Mouse (Mus musculus) embryonic facial prominence, embryonic 14.5 days (tissue): ENCODE data around the gene Pld5. TPM values are rescaled to one million over a fixed set of nuclear protein-coding genes. Genes with fewer than 3 reads are reported as not detected.
"Not testable (repeated sequence)": the region's sequence is repeated elsewhere in the genome, so short reads cannot be mapped to it uniquely, and the experiment has no call there.

Experiments used
- ATAC-seq: fragments of 200-750 bp; cut with Nextera tagmentation; 2 replicates; pipeline ENCODE4 v1.8.0; 2017; ENCODE audit warnings: low read depth, moderate number of reproducible peaks, moderate TSS enrichment
- DNase-seq: peaks from one replicate; pipeline ENCODE4 v3.0.0-alpha.2; 2015; ENCODE audit warnings: low spot score
- H3K27ac ChIP-seq: fragments of 300-500 bp; sonication (generic); replicated peaks from 2 replicates; pipeline ENCODE4 v1.5.1; 2014; ENCODE audit warnings: low read depth, mild to moderate bottlenecking, low read length, moderate library complexity
- H3K27me3 ChIP-seq: fragments of 300-500 bp; sonication (generic); replicated peaks from 2 replicates; pipeline ENCODE4 v1.6.1; 2014; ENCODE audit warnings: low read length; ENCODE audit not compliant: control insufficient read depth, insufficient read depth
- H3K36me3 ChIP-seq: fragments of 300-500 bp; sonication (generic); 2 replicates; pipeline ENCODE4 v1.6.1; 2014; ENCODE audit warnings: low read length, mixed read lengths; ENCODE audit not compliant: control insufficient read depth, insufficient read depth
- H3K4me1 ChIP-seq: fragments of 300-500 bp; sonication (generic); 2 replicates; pipeline ENCODE4 v1.6.1; 2014; ENCODE audit warnings: antibody characterized with exemption, low read length; ENCODE audit not compliant: control insufficient read depth, insufficient read depth
- H3K4me2 ChIP-seq: fragments of 300-500 bp; sonication (generic); 2 replicates; pipeline ENCODE4 v1.6.1; 2014; ENCODE audit warnings: low read depth, mild to moderate bottlenecking, low read length, moderate library complexity, mixed read lengths
- H3K4me3 ChIP-seq: fragments of 300-500 bp; sonication (generic); 2 replicates; pipeline ENCODE4 v1.5.1; 2014; ENCODE audit warnings: low read depth, mild to moderate bottlenecking, low read length
- H3K9ac ChIP-seq: fragments of 300-500 bp; sonication (generic); 2 replicates; pipeline ENCODE4 v1.6.1; 2014; ENCODE audit warnings: low read depth, mild to moderate bottlenecking, low read length, moderate library complexity, mixed read lengths
- H3K9me3 ChIP-seq: fragments of 300-500 bp; sonication (generic); 2 replicates; pipeline ENCODE4 v1.6.1; 2016; ENCODE audit warnings: low read length; ENCODE audit not compliant: control insufficient read depth
- WGBS: fragments of 180-500 bp; shearing (Covaris S2); extraction: QIAGEN DNeasy Blood & Tissue Kit; methylation state at CpG from one replicate; pipeline ENCODE4 v1.1.7; 2014; 5-methylcytosine and 5-hydroxymethylcytosine counted together
- polyA plus RNA-seq: library from polyadenylated mRNA; unstranded; fragments of >200 nt; fragmentation: Nextera tagmentation; extraction: Ambion mirVana; gene quantifications from 2 replicates; pipeline ENCODE4 v1.2.1, GENCODE M21; 2014

Gene Pld5
- polyA plus RNA-seq, 1 experiment from 2014 or later: 1.8 TPM

DNA sequence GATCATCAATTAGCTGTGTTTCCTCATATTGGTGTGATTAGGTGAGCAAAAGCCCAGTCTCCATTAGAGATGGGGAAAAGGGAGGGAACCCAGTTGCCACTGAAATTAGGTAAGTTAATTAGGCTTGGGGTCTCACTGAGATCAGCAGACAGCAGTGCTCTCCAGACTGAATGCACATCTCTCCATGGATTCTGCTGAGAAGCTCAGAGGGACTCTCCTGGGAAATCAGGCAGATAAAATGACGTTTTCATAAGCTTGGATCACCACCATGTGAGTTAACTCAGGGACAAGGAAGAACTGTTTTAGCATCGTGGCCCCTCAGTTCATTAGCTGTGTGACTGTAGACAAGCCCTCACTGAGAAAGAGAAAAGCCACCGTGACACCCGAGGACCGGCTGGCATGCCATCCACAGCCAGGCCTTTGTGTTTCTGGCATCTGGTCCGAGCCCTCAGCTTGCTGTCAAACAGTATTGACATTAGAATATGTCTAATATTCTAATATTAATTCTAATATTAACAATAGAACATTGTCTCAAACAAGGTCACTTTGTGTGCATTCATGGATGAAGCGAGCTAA lies 277.9 kb downstream of the Pld5 start:
- Histone ChIP-seq H3K4me3 (no peak overlapping the region), H3K27me3 (no peaks in the 10 kb centered on the region), H3K36me3 (no peaks in the 10 kb centered on the region), H3K9me3 (no peaks in the 10 kb centered on the region), H3K27ac (no peak overlapping the region), H3K4me2 (no peak overlapping the region), H3K9ac (no peak overlapping the region), H3K4me1 (no peaks in the 10 kb centered on the region)
- ATAC-seq (peak; percentile 60; the same call in 1 of the 2 replicates), DNase-seq (peak; percentile 43)
- 52% methylated on average over 7 of the region's 7 CpGs for WGBS

DNA sequence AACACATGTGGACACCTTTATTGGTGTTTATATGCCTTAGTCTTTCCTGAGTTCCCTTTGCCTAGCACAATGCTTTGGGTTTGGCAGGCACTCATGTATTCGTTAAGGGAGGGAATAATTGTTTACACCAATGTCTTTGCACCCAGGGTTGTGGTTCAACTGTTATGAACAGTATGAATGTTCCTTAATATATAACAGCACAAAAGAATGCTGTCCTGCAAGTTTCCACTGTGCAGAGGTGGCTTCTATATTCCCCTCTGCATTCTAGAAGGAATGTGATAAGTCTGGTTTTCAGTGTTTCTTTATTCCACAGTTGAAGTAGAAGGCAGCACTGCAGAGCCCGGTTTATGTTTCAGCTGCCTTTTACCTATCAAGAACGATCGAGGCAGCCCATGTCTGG lies 286.2 kb downstream of the Pld5 start:
- H3K9me3 ChIP-seq: no peaks in the 10 kb centered on the region
- DNase-seq: peak; percentile 77
- no peaks in the 10 kb centered on the region for H3K4me1 ChIP-seq
- 65% methylated on average over 4 of the region's 4 CpGs for WGBS
- H3K9ac ChIP-seq: no peak overlapping the region
- H3K27ac ChIP-seq: no peak overlapping the region; the same call in 1 of the 2 replicates
- peak; percentile 94 for ATAC-seq
- H3K4me3 ChIP-seq: no peak overlapping the region
- no peak overlapping the region for H3K4me2 ChIP-seq
- no peaks in the 10 kb centered on the region for H3K36me3 ChIP-seq
- no peaks in the 10 kb centered on the region for H3K27me3 ChIP-seq

DNA sequence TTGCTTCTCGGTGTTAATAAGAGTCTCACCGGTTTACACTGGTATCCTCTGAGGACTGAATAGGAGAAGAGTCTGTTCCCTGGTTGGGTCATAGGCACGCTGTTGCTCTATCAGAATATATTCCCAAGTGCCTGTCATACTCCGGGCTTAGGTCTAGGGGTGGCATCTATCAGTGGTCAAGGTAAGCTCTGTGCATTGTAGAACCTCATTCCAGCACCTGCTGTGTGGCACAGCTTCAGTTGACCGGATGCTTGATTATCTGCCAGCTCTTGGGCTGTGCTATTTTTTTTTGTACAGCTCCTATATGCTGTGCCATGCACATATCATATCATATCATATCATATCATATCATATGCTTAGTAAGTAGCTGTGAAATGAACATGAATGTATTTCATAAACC lies 286.7 kb downstream of the Pld5 start:
- H3K4me3 ChIP-seq: no peak overlapping the region
- no peaks in the 10 kb centered on the region for H3K36me3 ChIP-seq
- H3K27ac ChIP-seq: no peak overlapping the region; the same call in 1 of the 2 replicates
- H3K4me2 ChIP-seq: no peak overlapping the region
- no peaks in the 10 kb centered on the region for H3K9me3 ChIP-seq
- ATAC-seq (no peak), DNase-seq (no peak)
- H3K9ac ChIP-seq: no peak overlapping the region
- no peaks in the 10 kb centered on the region for H3K27me3 ChIP-seq
- WGBS: 87% methylated on average over 5 of the region's 5 CpGs
- no peaks in the 10 kb centered on the region for H3K4me1 ChIP-seq

DNA sequence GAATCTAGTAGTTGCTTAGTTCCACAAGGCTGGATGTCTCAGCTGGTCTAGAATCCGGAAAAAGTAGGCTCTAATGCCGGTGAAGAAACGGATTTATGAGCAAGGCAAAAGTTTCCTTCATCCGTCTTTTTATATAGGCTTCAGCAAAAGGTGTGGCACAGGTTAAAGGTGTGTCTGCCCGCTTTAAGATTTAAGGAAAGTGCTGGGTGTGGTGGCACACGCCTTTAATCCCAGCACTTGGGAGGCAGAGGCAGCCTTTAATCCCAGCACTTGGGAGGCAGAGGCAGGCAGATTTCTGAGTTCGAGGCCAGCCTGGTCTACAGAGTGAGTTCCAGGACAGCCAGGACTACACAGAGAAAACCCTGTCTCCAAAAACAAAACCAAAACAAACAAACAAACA lies 296.1 kb downstream of the Pld5 start, which contains the start of gene Rbm8a2:
Gene Rbm8a2, minus strand, starts transcription at position 101 of the 400 bp plus-strand sequence.
- H3K4me2 ChIP-seq, ATAC-seq, H3K4me3 ChIP-seq, DNase-seq, H3K36me3 ChIP-seq, H3K4me1 ChIP-seq, H3K9me3 ChIP-seq, H3K27ac ChIP-seq, H3K9ac ChIP-seq, H3K27me3 ChIP-seq: not testable (repeated sequence)
- 91% methylated on average over 7 of the region's 7 CpGs for WGBS

DNA sequence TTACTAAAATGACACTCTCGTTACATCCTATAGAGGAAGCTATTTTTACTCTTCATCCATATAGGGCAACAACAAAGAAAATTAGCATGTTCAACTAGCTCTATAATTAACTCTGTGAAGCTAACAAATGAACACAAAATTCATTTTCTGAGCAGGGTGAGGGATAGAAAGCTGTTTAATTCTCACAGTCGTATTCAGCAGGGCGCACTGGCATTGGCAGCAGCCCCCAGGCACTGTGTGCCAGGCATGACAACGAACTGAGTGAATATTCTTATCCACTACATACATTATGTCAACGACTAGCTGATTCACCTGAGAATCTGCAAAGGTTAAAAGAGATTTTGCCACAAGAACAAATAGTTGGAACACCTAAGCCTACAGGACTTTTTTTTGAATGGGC lies 304.4 kb downstream of the Pld5 start:
- DNase-seq (no peak), ATAC-seq (no peak)
- no peaks in the 10 kb centered on the region for H3K36me3 ChIP-seq
- H3K27ac ChIP-seq: no peak overlapping the region
- no peak overlapping the region for H3K9ac ChIP-seq
- 0 out of 2 replicates have a peak, but pooled peaks cover 3% of the 10 kb centered on the region for H3K9me3 ChIP-seq
- WGBS: 79% methylated on average over 5 of the region's 5 CpGs
- no peak overlapping the region for H3K4me3 ChIP-seq
- no peak overlapping the region for H3K4me2 ChIP-seq
- H3K4me1 ChIP-seq: no peaks in the 10 kb centered on the region
- H3K27me3 ChIP-seq: no peaks in the 10 kb centered on the region

DNA sequence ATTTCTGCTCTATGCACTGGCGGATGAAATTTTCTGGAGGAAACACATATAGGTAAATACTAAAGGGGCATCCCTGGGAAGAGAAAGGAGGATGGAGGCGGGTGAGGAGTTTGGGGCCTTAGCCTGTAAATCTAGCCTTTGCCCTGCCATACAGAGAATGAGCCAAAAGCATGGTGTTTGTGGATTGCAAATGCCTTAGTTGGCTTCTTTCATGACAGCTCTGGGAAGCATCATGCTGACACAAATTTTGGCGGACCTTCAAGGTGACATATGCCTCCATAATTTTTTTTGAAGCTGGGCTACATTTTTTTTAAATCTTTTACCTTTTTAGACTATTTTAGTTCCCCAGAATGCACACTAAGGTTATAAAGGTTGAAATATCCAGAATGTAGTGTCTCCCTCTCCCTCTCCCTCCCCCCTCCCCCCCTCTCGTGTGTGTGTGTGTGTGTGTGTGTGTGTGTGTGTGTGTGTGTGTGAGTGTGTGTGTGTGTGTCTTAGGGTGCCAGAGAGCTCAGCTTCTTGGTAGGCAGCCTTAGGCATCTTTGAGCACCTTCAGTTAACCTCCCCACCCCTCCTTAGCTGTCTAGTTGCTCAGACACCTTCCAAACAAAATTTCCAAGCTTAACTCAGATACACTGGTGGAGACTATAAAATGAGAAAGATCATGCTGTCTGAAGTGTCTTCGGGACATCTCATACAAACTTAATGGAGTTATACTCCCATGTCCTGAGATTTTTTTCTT lies 307.9 kb downstream of the Pld5 start:
- H3K4me3 ChIP-seq: no peak overlapping the region
- ATAC-seq: no peak
- no peaks in the 10 kb centered on the region for H3K36me3 ChIP-seq
- H3K27ac ChIP-seq: no peak overlapping the region
- no peak for DNase-seq
- 0 out of 2 replicates have a peak, but pooled peaks cover 3% of the 10 kb centered on the region for H3K9me3 ChIP-seq
- no peaks in the 10 kb centered on the region for H3K4me1 ChIP-seq
- H3K9ac ChIP-seq: no peak overlapping the region
- no peak overlapping the region for H3K4me2 ChIP-seq
- H3K27me3 ChIP-seq: no peaks in the 10 kb centered on the region
- 87% methylated on average over 5 of the region's 5 CpGs for WGBS

DNA sequence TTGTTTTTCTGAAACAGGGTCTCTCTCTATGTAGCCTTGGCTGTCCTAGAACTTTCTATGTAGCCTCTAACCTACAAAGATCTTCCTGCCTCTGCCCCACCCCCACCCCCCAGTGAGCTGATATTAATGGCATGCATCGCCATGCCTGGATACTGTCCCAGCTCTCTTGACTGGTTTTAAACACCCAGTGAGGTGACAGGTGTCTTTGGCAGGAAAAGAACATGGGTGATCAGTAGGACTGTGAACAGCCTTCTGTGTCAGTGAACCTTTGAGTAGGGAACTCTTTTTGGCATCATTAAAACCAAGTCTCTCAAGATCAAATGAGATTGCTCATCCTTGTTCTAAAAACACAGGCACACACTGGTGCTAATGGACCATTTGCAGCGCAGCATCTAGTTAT lies 313.3 kb downstream of the Pld5 start:
- Histone ChIP-seq H3K36me3 (no peaks in the 10 kb centered on the region), H3K27ac (no peak overlapping the region), H3K4me3 (no peak overlapping the region), H3K9ac (no peak overlapping the region), H3K4me1 (no peaks in the 10 kb centered on the region), H3K27me3 (no peaks in the 10 kb centered on the region), H3K9me3 (no peaks in the 10 kb centered on the region), H3K4me2 (no peak overlapping the region)
- 84% methylated on average over 2 of the region's 2 CpGs for WGBS
- DNase-seq (no peak), ATAC-seq (no peak)

DNA sequence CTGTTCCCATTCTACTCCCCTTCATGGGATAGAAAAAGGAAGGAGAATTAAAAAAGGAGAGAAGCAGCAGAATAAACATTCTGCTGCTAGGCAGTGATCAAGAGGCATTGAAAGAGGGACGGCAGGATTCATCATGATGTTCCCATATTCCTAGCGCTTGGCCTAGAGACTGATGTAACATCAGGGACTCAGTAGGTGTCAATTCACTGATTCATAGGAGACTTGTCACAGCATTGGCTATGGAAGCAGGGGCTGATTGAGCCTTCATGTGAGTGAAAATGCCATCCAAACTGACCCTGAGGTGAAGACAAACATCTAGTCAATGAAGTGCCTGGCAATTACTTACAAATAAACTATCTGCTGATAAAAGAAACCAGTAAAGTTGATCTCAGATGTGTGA lies 324.3 kb downstream of the Pld5 start:
- no peak for ATAC-seq
- Histone ChIP-seq H3K27ac (no peak overlapping the region), H3K9me3 (no peaks in the 10 kb centered on the region), H3K27me3 (no peaks in the 10 kb centered on the region), H3K4me3 (no peak overlapping the region), H3K36me3 (no peaks in the 10 kb centered on the region), H3K4me1 (peaks cover 3% of the 10 kb centered on the region; the same call in 1 of the 2 replicates), H3K9ac (no peak overlapping the region), H3K4me2 (no peak overlapping the region)
- no peak for DNase-seq
- WGBS: 64% methylated on average over 2 of the region's 2 CpGs

DNA sequence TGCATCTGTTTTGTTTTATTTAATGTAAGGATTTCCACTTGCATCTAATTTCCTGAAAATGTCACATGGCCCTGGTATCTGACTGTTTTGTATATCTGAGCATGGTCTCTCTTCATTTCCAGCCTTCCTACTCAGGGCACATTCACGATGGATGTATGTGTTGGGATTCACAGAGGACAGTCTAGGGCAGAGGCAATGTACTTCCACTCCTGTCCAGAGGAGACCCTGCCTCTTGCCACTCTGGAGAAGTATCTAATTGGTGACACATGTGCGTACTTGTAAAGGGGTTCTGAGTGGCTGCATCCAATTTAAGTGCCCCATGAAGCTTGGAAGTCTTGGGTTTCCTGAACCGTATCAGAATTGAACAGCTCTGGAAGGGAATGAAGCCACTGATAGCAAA lies 324.7 kb downstream of the Pld5 start:
- Histone ChIP-seq H3K4me1 (peaks cover 3% of the 10 kb centered on the region; the same call in 1 of the 2 replicates), H3K27me3 (no peaks in the 10 kb centered on the region), H3K9me3 (no peaks in the 10 kb centered on the region), H3K36me3 (no peaks in the 10 kb centered on the region), H3K9ac (no peak overlapping the region), H3K27ac (no peak overlapping the region), H3K4me2 (no peak overlapping the region), H3K4me3 (no peak overlapping the region)
- DNase-seq: no peak
- WGBS: 41% methylated on average over 3 of the region's 3 CpGs
- ATAC-seq: no peak
